Mouse (Mus musculus): ENCODE measurements around the gene Rabgap1l. TPM values are rescaled to one million over a fixed set of nuclear protein-coding genes. Genes with fewer than 3 reads are reported as not detected.

The Rabgap1l gene
- polyA plus RNA-seq, 1 experiment from 2014 or later: 41.8 TPM

- no peaks in the 10 kb centered on the region for H3K4me1 ChIP-seq (ENCODE audit: control insufficient read depth, insufficient read depth, low read length)
- no peaks in the 10 kb centered on the region for H3K36me3 ChIP-seq (ENCODE audit: control insufficient read depth, insufficient read depth, low read length)
- H3K9me3 ChIP-seq (replicated peaks; ENCODE audit: control insufficient read depth, low read length, poor library complexity, severe bottlenecking): no peaks in the 10 kb centered on the region
- H3K27me3 ChIP-seq (ENCODE audit: control insufficient read depth, insufficient read depth, low read depth, low read length): no peaks in the 10 kb centered on the region
- no peak for ATAC-seq
- no peak overlapping the region for H3K4me3 ChIP-seq (ENCODE audit: low read depth, low read length)
- H3K9ac ChIP-seq (ENCODE audit: low read depth, low read length): no peak overlapping the region
- H3K4me2 ChIP-seq (ENCODE audit: low read length): no peak overlapping the region
- no peak overlapping the region for H3K27ac ChIP-seq (ENCODE audit: low read length)
- 86% methylated on average over 2 of the region's 2 CpGs for WGBS
Observed at GRCm38 (mm10) chr1:160765565-160765964, 27.4 kb downstream of the Rabgap1l start.

GRCm38 (mm10) chr1:160758243-160758642, 34.8 kb downstream of the Rabgap1l start:
- WGBS: 29% methylated on average over 3 of the region's 3 CpGs
- ATAC-seq: no peak

GRCm38 (mm10) chr1:160755359-160755758, 37.7 kb downstream of the Rabgap1l start:
- no peak overlapping the region for H3K27ac ChIP-seq (ENCODE audit: low read length)
- no peak overlapping the region for H3K4me2 ChIP-seq (ENCODE audit: low read length)
- H3K27me3 ChIP-seq (ENCODE audit: control insufficient read depth, insufficient read depth, low read depth, low read length): no peaks in the 10 kb centered on the region
- no peak for ATAC-seq
- H3K4me3 ChIP-seq (ENCODE audit: low read depth, low read length): no peak overlapping the region
- H3K9me3 ChIP-seq (replicated peaks; ENCODE audit: control insufficient read depth, low read length, poor library complexity, severe bottlenecking): no peaks in the 10 kb centered on the region
- no peaks in the 10 kb centered on the region for H3K36me3 ChIP-seq (ENCODE audit: control insufficient read depth, insufficient read depth, low read length)
- H3K4me1 ChIP-seq (ENCODE audit: control insufficient read depth, insufficient read depth, low read length): no peaks in the 10 kb centered on the region
- no peak overlapping the region for H3K9ac ChIP-seq (ENCODE audit: low read depth, low read length)

More at GRCm38 (mm10) chr1:160758243-160758642, 34.8 kb downstream of the Rabgap1l start:
- Histone ChIP-seq H3K27me3 (ENCODE audit: control insufficient read depth, insufficient read depth, low read depth, low read length) (no peaks in the 10 kb centered on the region), H3K27ac (ENCODE audit: low read length) (no peak overlapping the region), H3K4me3 (ENCODE audit: low read depth, low read length) (no peak overlapping the region), H3K36me3 (ENCODE audit: control insufficient read depth, insufficient read depth, low read length) (no peaks in the 10 kb centered on the region), H3K4me2 (ENCODE audit: low read length) (no peak overlapping the region), H3K4me1 (ENCODE audit: control insufficient read depth, insufficient read depth, low read length) (no peaks in the 10 kb centered on the region), H3K9ac (ENCODE audit: low read depth, low read length) (no peak overlapping the region), H3K9me3 (replicated peaks; ENCODE audit: control insufficient read depth, low read length, poor library complexity, severe bottlenecking) (no peaks in the 10 kb centered on the region)

- H3K27me3 ChIP-seq (ENCODE audit: control insufficient read depth, insufficient read depth, low read depth, low read length): no peaks in the 10 kb centered on the region
- no peaks in the 10 kb centered on the region for H3K9me3 ChIP-seq (replicated peaks; ENCODE audit: control insufficient read depth, low read length, poor library complexity, severe bottlenecking)
- 97% methylated on average over 2 of the region's 2 CpGs for WGBS
- H3K4me3 ChIP-seq (ENCODE audit: low read depth, low read length): no peak overlapping the region
- H3K36me3 ChIP-seq (ENCODE audit: control insufficient read depth, insufficient read depth, low read length): no peaks in the 10 kb centered on the region
- H3K9ac ChIP-seq (ENCODE audit: low read depth, low read length): no peak overlapping the region
- no peaks in the 10 kb centered on the region for H3K4me1 ChIP-seq (ENCODE audit: control insufficient read depth, insufficient read depth, low read length)
- no peak overlapping the region for H3K4me2 ChIP-seq (ENCODE audit: low read length)
- H3K27ac ChIP-seq (ENCODE audit: low read length): no peak overlapping the region
- no peak for ATAC-seq
Observed at GRCm38 (mm10) chr1:160750629-160751028, 42.4 kb downstream of the Rabgap1l start.

GRCm38 (mm10) chr1:160746786-160747185, 46.2 kb downstream of the Rabgap1l start:
- Histone ChIP-seq H3K27ac (ENCODE audit: low read length) (no peak overlapping the region), H3K4me2 (ENCODE audit: low read length) (no peak overlapping the region), H3K9me3 (replicated peaks; ENCODE audit: control insufficient read depth, low read length, poor library complexity, severe bottlenecking) (no peaks in the 10 kb centered on the region), H3K36me3 (ENCODE audit: control insufficient read depth, insufficient read depth, low read length) (no peaks in the 10 kb centered on the region), H3K27me3 (ENCODE audit: control insufficient read depth, insufficient read depth, low read depth, low read length) (no peaks in the 10 kb centered on the region), H3K9ac (ENCODE audit: low read depth, low read length) (no peak overlapping the region), H3K4me3 (ENCODE audit: low read depth, low read length) (no peak overlapping the region), H3K4me1 (ENCODE audit: control insufficient read depth, insufficient read depth, low read length) (no peaks in the 10 kb centered on the region)
- no peak for ATAC-seq
- WGBS: 37% methylated on average over 7 of the region's 7 CpGs

GRCm38 (mm10) chr1:160745238-160745930, 47.6 kb downstream of the Rabgap1l start:
- WGBS: 89% methylated on average over 6 of the region's 7 CpGs
- no peak for ATAC-seq

GRCm38 (mm10) chr1:160744009-160744408, 49.0 kb downstream of the Rabgap1l start:
- WGBS: 28% methylated on average over 3 of the region's 3 CpGs
- H3K9ac ChIP-seq (ENCODE audit: low read depth, low read length): no peak overlapping the region
- H3K4me1 ChIP-seq (ENCODE audit: control insufficient read depth, insufficient read depth, low read length): no peaks in the 10 kb centered on the region
- H3K27ac ChIP-seq (ENCODE audit: low read length): no peak overlapping the region
- H3K36me3 ChIP-seq (ENCODE audit: control insufficient read depth, insufficient read depth, low read length): no peaks in the 10 kb centered on the region
- ATAC-seq: no peak
- H3K4me3 ChIP-seq (ENCODE audit: low read depth, low read length): no peak overlapping the region
- no peaks in the 10 kb centered on the region for H3K9me3 ChIP-seq (replicated peaks; ENCODE audit: control insufficient read depth, low read length, poor library complexity, severe bottlenecking)
- H3K4me2 ChIP-seq (ENCODE audit: low read length): no peak overlapping the region
- H3K27me3 ChIP-seq (ENCODE audit: control insufficient read depth, insufficient read depth, low read depth, low read length): no peaks in the 10 kb centered on the region

More at GRCm38 (mm10) chr1:160745238-160745930, 47.6 kb downstream of the Rabgap1l start:
- H3K36me3 ChIP-seq (ENCODE audit: control insufficient read depth, insufficient read depth, low read length): no peaks in the 10 kb centered on the region
- H3K27ac ChIP-seq (ENCODE audit: low read length): no peak overlapping the region
- no peaks in the 10 kb centered on the region for H3K4me1 ChIP-seq (ENCODE audit: control insufficient read depth, insufficient read depth, low read length)
- no peak overlapping the region for H3K4me3 ChIP-seq (ENCODE audit: low read depth, low read length)
- H3K4me2 ChIP-seq (ENCODE audit: low read length): no peak overlapping the region
- no peak overlapping the region for H3K9ac ChIP-seq (ENCODE audit: low read depth, low read length)
- H3K9me3 ChIP-seq (replicated peaks; ENCODE audit: control insufficient read depth, low read length, poor library complexity, severe bottlenecking): no peaks in the 10 kb centered on the region
- no peaks in the 10 kb centered on the region for H3K27me3 ChIP-seq (ENCODE audit: control insufficient read depth, insufficient read depth, low read depth, low read length)

- Histone ChIP-seq H3K27ac (ENCODE audit: low read length) (no peak overlapping the region), H3K36me3 (ENCODE audit: control insufficient read depth, insufficient read depth, low read length) (no peaks in the 10 kb centered on the region), H3K9me3 (replicated peaks; ENCODE audit: control insufficient read depth, low read length, poor library complexity, severe bottlenecking) (no peaks in the 10 kb centered on the region), H3K4me3 (ENCODE audit: low read depth, low read length) (no peak overlapping the region), H3K4me2 (ENCODE audit: low read length) (no peak overlapping the region), H3K9ac (ENCODE audit: low read depth, low read length) (no peak overlapping the region), H3K4me1 (ENCODE audit: control insufficient read depth, insufficient read depth, low read length) (no peaks in the 10 kb centered on the region), H3K27me3 (ENCODE audit: control insufficient read depth, insufficient read depth, low read depth, low read length) (no peaks in the 10 kb centered on the region)
- ATAC-seq: no peak
- 10% methylated on average over 2 of the region's 2 CpGs for WGBS
Observed at GRCm38 (mm10) chr1:160743229-160743628, 49.8 kb downstream of the Rabgap1l start.

GRCm38 (mm10) chr1:160740650-160741049, 52.4 kb downstream of the Rabgap1l start:
- no peak overlapping the region for H3K4me2 ChIP-seq (ENCODE audit: low read length)
- WGBS: 79% methylated on average over 2 of the region's 2 CpGs
- H3K27ac ChIP-seq (ENCODE audit: low read length): no peak overlapping the region
- no peaks in the 10 kb centered on the region for H3K9me3 ChIP-seq (replicated peaks; ENCODE audit: control insufficient read depth, low read length, poor library complexity, severe bottlenecking)
- no peak overlapping the region for H3K9ac ChIP-seq (ENCODE audit: low read depth, low read length)
- H3K4me1 ChIP-seq (ENCODE audit: control insufficient read depth, insufficient read depth, low read length): no peaks in the 10 kb centered on the region
- H3K27me3 ChIP-seq (ENCODE audit: control insufficient read depth, insufficient read depth, low read depth, low read length): no peaks in the 10 kb centered on the region
- H3K4me3 ChIP-seq (ENCODE audit: low read depth, low read length): no peak overlapping the region
- no peak for ATAC-seq
- no peaks in the 10 kb centered on the region for H3K36me3 ChIP-seq (ENCODE audit: control insufficient read depth, insufficient read depth, low read length)

Measured in midbrain, embryonic 16.5 days (tissue).